Mouse (Mus musculus): Measurements from ENCODE around the gene Ush2a.

DNA sequence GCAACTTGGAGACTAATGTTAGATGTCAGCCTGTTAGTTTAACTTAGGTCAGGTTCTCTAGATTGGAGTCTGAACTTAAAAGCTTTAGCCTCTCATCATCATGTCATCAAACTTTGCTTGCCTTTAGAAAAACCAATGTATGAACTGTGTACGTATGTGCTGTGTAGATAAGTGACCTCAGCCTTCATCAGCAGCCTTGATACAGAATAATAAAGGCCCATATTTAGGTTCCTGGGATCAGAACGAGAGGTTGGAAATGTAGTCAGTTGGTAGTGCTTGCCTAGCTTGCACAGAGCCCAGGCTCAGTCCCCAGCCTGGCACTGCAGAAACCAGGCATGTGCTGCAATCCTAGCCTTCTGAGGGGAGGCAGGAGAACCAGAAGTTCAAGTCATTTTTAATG is 562.4 kb downstream of the Ush2a start:
- TF ChIP-seq CTCF (IDR thresholded peaks at IDR 0.05; ENCODE audit: low read depth) (no peak), EP300 (IDR thresholded peaks at IDR 0.05; ENCODE audit: low read depth) (no peak)
